Comparison of ENCODE assay signal across 18 mouse cellular contexts in genomic region chr7:31110861-31111385, GRCm38 (mm10). TPM values are rescaled to one million over a fixed set of nuclear protein-coding genes. Genes with fewer than 3 reads are reported as not detected.
A peak's percentile ranks its signal among the peaks of the same experiment; 100 is the strongest.
DNase-seq lines count a peak whose midpoint lies in the region; ATAC-seq and TF ChIP-seq lines count a peak whose summit lies in the region.
"Had no signal": no experiment of that assay in that cellular context is flagged by ENCODE, and none has a peak within 500 bp of the region (broad histone marks: within the 10 kb centered on the region; RNA-seq: fewer than 3 reads in every experiment).

No protein-coding gene starts in this region.

- in situ Hi-C loops in CH12.LX (cut with MboI; ENCODE audit: low pct_ligation_motif_present, low pct_unique_long_range_greater_than_20kb, low sequenced_read_pairs), result no loop called here

- no peak for TF ChIP-seq CTCF in CH12.LX (conservative IDR thresholded peaks at IDR 0.05 in 1 of 2, IDR thresholded peaks at IDR 0.05 in 1 of 2; ENCODE audit: low read depth in 2 of 2, low read length in 2 of 2)
- TF ChIP-seq CTCF in hindbrain, postnatal 0 days (IDR thresholded peaks at IDR 0.05; ENCODE audit: low read depth), result no peak

- H3K9ac ChIP-seq in kidney, embryonic 15.5 days, result no peak overlapping the region
- no peak overlapping the region for H3K9ac ChIP-seq in CH12.LX (ENCODE audit: insufficient read depth, low read depth)
- H3K9ac ChIP-seq in forebrain, embryonic 14.5 days (ENCODE audit: low read length), result no peak overlapping the region
- H3K9ac ChIP-seq in hindbrain, postnatal 0 days (replicated peaks; ENCODE audit: low read length), result no peak overlapping the region
- H3K9ac ChIP-seq: hindbrain, embryonic 12.5 days; neural tube, embryonic 13.5 days had no signal

- 79% methylated on average over 15 of the region's 15 CpGs for WGBS in kidney, embryonic 15.5 days
- WGBS in forebrain, embryonic 14.5 days, result 86% methylated on average over 15 of the region's 15 CpGs
- 86% methylated on average over 15 of the region's 15 CpGs for WGBS in hindbrain, postnatal 0 days

- peak; percentile 28 for TF ChIP-seq RAD21 in CH12.LX (IDR thresholded peaks at IDR 0.05; ENCODE audit: low read depth, low read length)

- DNase-seq in kidney, postnatal 10 days, result no peak
- DNase-seq in CH12.LX (ENCODE audit: extremely low read depth), result peak; percentile 83
- no peak for DNase-seq in ovary, adult 18-20 months (ENCODE audit: low spot score)
- no peak for DNase-seq in forebrain, embryonic 14.5 days (ENCODE audit: low spot score)
- no peak for DNase-seq in hindbrain, postnatal 0 days (ENCODE audit: low spot score)
- DNase-seq: cerebellum, postnatal 14 days; gastrocnemius, postnatal 10 days; kidney, adult 18-20 months; lung, adult 18-20 months had no signal

- TF ChIP-seq POLR2A in CH12.LX (IDR thresholded peaks at IDR 0.05; ENCODE audit: low read depth, low read length), result peak; percentile 47

- no peaks in the 10 kb centered on the region for H3K27me3 ChIP-seq in kidney, embryonic 15.5 days
- H3K27me3 ChIP-seq in CH12.LX (replicated peaks), result no peaks in the 10 kb centered on the region
- H3K27me3 ChIP-seq in forebrain, embryonic 14.5 days (replicated peaks; ENCODE audit: control insufficient read depth, insufficient read depth, low read length), result no peaks in the 10 kb centered on the region
- no peaks in the 10 kb centered on the region for H3K27me3 ChIP-seq in hindbrain, postnatal 0 days (ENCODE audit: insufficient read depth, low read length)

- H3K36me3 ChIP-seq in kidney, embryonic 15.5 days, result no peaks in the 10 kb centered on the region
- H3K36me3 ChIP-seq in CH12.LX (replicated peaks in 1 of 2; ENCODE audit: control insufficient read depth in 1 of 2, insufficient read depth in 1 of 2, low read length in 1 of 2), result peaks cover 0 to 18% of the 10 kb centered on the region in 2 experiments
- H3K36me3 ChIP-seq in forebrain, embryonic 14.5 days (ENCODE audit: control insufficient read depth, insufficient read depth, low read length), result no peaks in the 10 kb centered on the region
- H3K36me3 ChIP-seq in hindbrain, postnatal 0 days (ENCODE audit: insufficient read depth, low read length), result no peaks in the 10 kb centered on the region
- H3K36me3 ChIP-seq: hindbrain, embryonic 12.5 days; limb, embryonic 10.5 days; neural tube, embryonic 13.5 days had no signal

- peaks cover 41% of the 10 kb centered on the region for H3K4me1 ChIP-seq in kidney, embryonic 15.5 days
- peaks cover 38 to 88% of the 10 kb centered on the region in 2 experiments for H3K4me1 ChIP-seq in CH12.LX (ENCODE audit: control insufficient read depth in 1 of 2, insufficient read depth in 2 of 2)
- no peaks in the 10 kb centered on the region for H3K4me1 ChIP-seq in forebrain, embryonic 14.5 days (ENCODE audit: control insufficient read depth, insufficient read depth, low read length)
- H3K4me1 ChIP-seq in hindbrain, postnatal 0 days (ENCODE audit: insufficient read depth, low read length), result no peaks in the 10 kb centered on the region

- TF ChIP-seq EP300 in CH12.LX (IDR thresholded peaks at IDR 0.05; ENCODE audit: low read length), result peak; percentile 61; the same call in 1 of the 2 replicates

- H3K9me3 ChIP-seq in kidney, embryonic 15.5 days (replicated peaks), result no peaks in the 10 kb centered on the region
- H3K9me3 ChIP-seq in CH12.LX (replicated peaks; ENCODE audit: low read length), result no peaks in the 10 kb centered on the region
- H3K9me3 ChIP-seq in forebrain, embryonic 14.5 days (replicated peaks; ENCODE audit: control insufficient read depth, low read length), result no peaks in the 10 kb centered on the region
- no peaks in the 10 kb centered on the region for H3K9me3 ChIP-seq in hindbrain, postnatal 0 days (ENCODE audit: low read length)
- H3K9me3 ChIP-seq: hindbrain, embryonic 12.5 days; limb, embryonic 10.5 days; neural tube, embryonic 13.5 days had no signal

- no peak overlapping the region for H3K4me3 ChIP-seq in kidney, embryonic 15.5 days (replicated peaks)
- H3K4me3 ChIP-seq in CH12.LX (replicated peaks in 1 of 3; ENCODE audit: low read depth in 2 of 3, low read length in 2 of 3, poor library complexity in 1 of 3), result peak overlapping the region in 1 of 3 experiments; percentile 48
- H3K4me3 ChIP-seq in forebrain, embryonic 14.5 days (ENCODE audit: low read depth, low read length), result no peak overlapping the region
- no peak overlapping the region for H3K4me3 ChIP-seq in hindbrain, postnatal 0 days (ENCODE audit: low read length)
- H3K4me3 ChIP-seq: hindbrain, embryonic 12.5 days; limb, embryonic 10.5 days; neural tube, embryonic 13.5 days had no signal

- H3K79me2 ChIP-seq in CH12.LX (replicated peaks; ENCODE audit: control insufficient read depth, extremely low read depth, insufficient read depth, poor library complexity, severe bottlenecking), result no peaks in the 10 kb centered on the region

- H3K27ac ChIP-seq in kidney, embryonic 15.5 days, result peak overlapping the region; percentile 27; the same call in 1 of the 2 replicates
- H3K27ac ChIP-seq in CH12.LX (ENCODE audit: insufficient read depth, low read depth), result peak overlapping the region; percentile 58
- no peak overlapping the region for H3K27ac ChIP-seq in forebrain, embryonic 14.5 days (ENCODE audit: low read depth, low read length)
- H3K27ac ChIP-seq in hindbrain, postnatal 0 days, result no peak overlapping the region
- H3K27ac ChIP-seq: hindbrain, embryonic 12.5 days; limb, embryonic 10.5 days; neural tube, embryonic 13.5 days had no signal

- H3K4me2 ChIP-seq in kidney, embryonic 15.5 days, result no peak overlapping the region
- H3K4me2 ChIP-seq in CH12.LX (ENCODE audit: insufficient read depth, low read depth, poor library complexity, severe bottlenecking), result peak overlapping the region; percentile 18; the same call in 1 of the 2 replicates
- no peak overlapping the region for H3K4me2 ChIP-seq in forebrain, embryonic 14.5 days (ENCODE audit: low read length)
- no peak overlapping the region for H3K4me2 ChIP-seq in hindbrain, postnatal 0 days (ENCODE audit: low read depth, low read length)
- H3K4me2 ChIP-seq: hindbrain, embryonic 12.5 days; neural tube, embryonic 13.5 days had no signal

- dilution Hi-C loops in CH12.LX (cut with MboI; ENCODE audit: extremely low pct_ligation_motif_present, extremely low pct_unique_long_range_greater_than_20kb, low sequenced_read_pairs), result no loop called here

- ATAC-seq in kidney, embryonic 15.5 days (replicated peaks; ENCODE audit: low FRiP score), result no peak
- peak; percentile 50 for ATAC-seq in granulocyte monocyte progenitor cell, adult 5-6 weeks (replicated peaks; ENCODE audit: poor library complexity, severe bottlenecking)
- peak; percentile 64 for ATAC-seq in megakaryocyte progenitor cell, adult 5-6 weeks (replicated peaks; ENCODE audit: poor library complexity)
- no peak for ATAC-seq in forebrain, embryonic 14.5 days
- ATAC-seq in hindbrain, postnatal 0 days, result no peak
- ATAC-seq: forebrain, embryonic 16.5 days had no signal

RNA-seq across cellular contexts. Expression of gene Hpn, which starts 4.2 kb away (rescaled TPM):
- polyA plus RNA-seq in kidney, embryonic 15.5 days (2015; fragmentation: Nextera tagmentation; extraction: Ambion mirVana), result 40.6 and 45.0 TPM in 2 replicates
- total RNA-seq in CH12.LX (2012; rRNA removed) (1.7 and 3.0 TPM in 2 replicates), CH12.LX (2014; rRNA removed) (8.7 and 11.2 TPM in 2 replicates)
- polyA plus RNA-seq in CH12.LX (2012; ENCODE audit: insufficient read length, low read depth), result 16.7 and 18.7 TPM in 2 replicates
- total RNA-seq in granulocyte monocyte progenitor cell, adult 5-6 weeks (2014; fragmentation: Nextera tagmentation), result 11.1 TPM in 1 of 2 replicates, not detected in the other
- not detected in 2 replicates for total RNA-seq in granulocyte monocyte progenitor cell, adult 5-6 weeks (2017)
- 6.9 and 8.7 TPM in 2 replicates for total RNA-seq in megakaryocyte progenitor cell, adult 5-6 weeks (2015)
- total RNA-seq in megakaryocyte progenitor cell, adult 5-6 weeks (2017), result 1.1 and 4.9 TPM in 2 replicates
- polyA plus RNA-seq in forebrain, embryonic 14.5 days (2014; fragmentation: Nextera tagmentation; extraction: Ambion mirVana), result not detected in 2 replicates
- not detected in 2 replicates for total RNA-seq in hindbrain, postnatal 0 days (2014; rRNA removed)
- polyA plus RNA-seq in hindbrain, postnatal 0 days (2015; fragmentation: Nextera tagmentation; extraction: Ambion mirVana), result 0.88 and 1.3 TPM in 2 replicates
- polyA plus RNA-seq: forebrain, embryonic 16.5 days had no signal

RNA-seq across cellular contexts. Expression of gene Scn1b, which starts 15.9 kb away (rescaled TPM):
- 1.4 and 2.0 TPM in 2 replicates for polyA plus RNA-seq in kidney, embryonic 15.5 days (2015; fragmentation: Nextera tagmentation; extraction: Ambion mirVana)
- total RNA-seq in CH12.LX (2012; rRNA removed) (0.17 and 0.30 TPM in 2 replicates), CH12.LX (2014; rRNA removed) (not detected in 2 replicates)
- not detected in 2 replicates for polyA plus RNA-seq in CH12.LX (2012; ENCODE audit: insufficient read length, low read depth)
- total RNA-seq in granulocyte monocyte progenitor cell, adult 5-6 weeks (2014; fragmentation: Nextera tagmentation), result not detected in 2 replicates
- total RNA-seq in granulocyte monocyte progenitor cell, adult 5-6 weeks (2017), result not detected in 2 replicates
- not detected in 2 replicates for total RNA-seq in megakaryocyte progenitor cell, adult 5-6 weeks (2015)
- total RNA-seq in megakaryocyte progenitor cell, adult 5-6 weeks (2017), result 0.17 and 0.37 TPM in 2 replicates
- 2.8 and 4.4 TPM in 2 replicates for polyA plus RNA-seq in forebrain, embryonic 14.5 days (2014; fragmentation: Nextera tagmentation; extraction: Ambion mirVana)
- total RNA-seq in hindbrain, postnatal 0 days (2014; rRNA removed), result 65.7 and 69.5 TPM in 2 replicates
- 44.3 and 46.0 TPM in 2 replicates for polyA plus RNA-seq in hindbrain, postnatal 0 days (2015; fragmentation: Nextera tagmentation; extraction: Ambion mirVana)

RNA-seq across cellular contexts. Expression of gene Fxyd3, which starts 34.4 kb away (rescaled TPM):
- 14.3 and 14.8 TPM in 2 replicates for polyA plus RNA-seq in kidney, embryonic 15.5 days (2015; fragmentation: Nextera tagmentation; extraction: Ambion mirVana)
- total RNA-seq in CH12.LX (2012; rRNA removed) (not detected in 2 replicates), CH12.LX (2014; rRNA removed) (not detected in 2 replicates)
- polyA plus RNA-seq in CH12.LX (2012; ENCODE audit: insufficient read length, low read depth), result 0.08 TPM in 1 of 2 replicates, not detected in the other
- not detected in 2 replicates for total RNA-seq in granulocyte monocyte progenitor cell, adult 5-6 weeks (2014; fragmentation: Nextera tagmentation)
- total RNA-seq in granulocyte monocyte progenitor cell, adult 5-6 weeks (2017), result not detected in 2 replicates
- total RNA-seq in megakaryocyte progenitor cell, adult 5-6 weeks (2015), result not detected in 2 replicates
- not detected in 2 replicates for total RNA-seq in megakaryocyte progenitor cell, adult 5-6 weeks (2017)
- not detected in 2 replicates for polyA plus RNA-seq in forebrain, embryonic 14.5 days (2014; fragmentation: Nextera tagmentation; extraction: Ambion mirVana)
- not detected in 2 replicates for total RNA-seq in hindbrain, postnatal 0 days (2014; rRNA removed)
- polyA plus RNA-seq in hindbrain, postnatal 0 days (2015; fragmentation: Nextera tagmentation; extraction: Ambion mirVana), result 1.2 and 1.5 TPM in 2 replicates
- total RNA-seq: layer of hippocampus, postnatal 25 days had no signal

RNA-seq across cellular contexts. Expression of gene Gramd1a, which starts 44.8 kb away (rescaled TPM):
- polyA plus RNA-seq in kidney, embryonic 15.5 days (2015; fragmentation: Nextera tagmentation; extraction: Ambion mirVana), result 60.6 and 69.5 TPM in 2 replicates
- total RNA-seq in CH12.LX (2012; rRNA removed) (66.6 and 86.0 TPM in 2 replicates), CH12.LX (2014; rRNA removed) (45.7 and 49.5 TPM in 2 replicates)
- polyA plus RNA-seq in CH12.LX (2012; ENCODE audit: insufficient read length, low read depth), result 70.0 and 90.7 TPM in 2 replicates
- total RNA-seq in granulocyte monocyte progenitor cell, adult 5-6 weeks (2014; fragmentation: Nextera tagmentation), result 59.3 and 77.5 TPM in 2 replicates
- total RNA-seq in granulocyte monocyte progenitor cell, adult 5-6 weeks (2017), result 21.2 and 36.5 TPM in 2 replicates
- total RNA-seq in megakaryocyte progenitor cell, adult 5-6 weeks (2015), result 67.1 and 71.7 TPM in 2 replicates
- 24.6 and 28.8 TPM in 2 replicates for total RNA-seq in megakaryocyte progenitor cell, adult 5-6 weeks (2017)
- polyA plus RNA-seq in forebrain, embryonic 14.5 days (2014; fragmentation: Nextera tagmentation; extraction: Ambion mirVana), result 150 and 200 TPM in 2 replicates
- 256 and 258 TPM in 2 replicates for total RNA-seq in hindbrain, postnatal 0 days (2014; rRNA removed)
- 137 and 143 TPM in 2 replicates for polyA plus RNA-seq in hindbrain, postnatal 0 days (2015; fragmentation: Nextera tagmentation; extraction: Ambion mirVana)

RNA-seq across cellular contexts. Expression of gene Lgi4, which starts 51.8 kb away (rescaled TPM):
- 0.34 and 0.44 TPM in 2 replicates for polyA plus RNA-seq in kidney, embryonic 15.5 days (2015; fragmentation: Nextera tagmentation; extraction: Ambion mirVana)
- total RNA-seq in CH12.LX (2012; rRNA removed) (not detected in 2 replicates), CH12.LX (2014; rRNA removed) (not detected in 2 replicates)
- not detected in 2 replicates for polyA plus RNA-seq in CH12.LX (2012; ENCODE audit: insufficient read length, low read depth)
- not detected in 2 replicates for total RNA-seq in granulocyte monocyte progenitor cell, adult 5-6 weeks (2014; fragmentation: Nextera tagmentation)
- not detected in 2 replicates for total RNA-seq in granulocyte monocyte progenitor cell, adult 5-6 weeks (2017)
- 0.57 TPM in 1 of 2 replicates, not detected in the other for total RNA-seq in megakaryocyte progenitor cell, adult 5-6 weeks (2015)
- 0.10 TPM in 1 of 2 replicates, not detected in the other for total RNA-seq in megakaryocyte progenitor cell, adult 5-6 weeks (2017)
- 0.08 and 0.15 TPM in 2 replicates for polyA plus RNA-seq in forebrain, embryonic 14.5 days (2014; fragmentation: Nextera tagmentation; extraction: Ambion mirVana)
- total RNA-seq in hindbrain, postnatal 0 days (2014; rRNA removed), result 1.9 and 5.9 TPM in 2 replicates
- 1.2 and 1.3 TPM in 2 replicates for polyA plus RNA-seq in hindbrain, postnatal 0 days (2015; fragmentation: Nextera tagmentation; extraction: Ambion mirVana)
- polyA plus RNA-seq: heart, embryonic 14.5 days had no signal

Comparison
In these comparisons a context has a peak if more than half of its experiments do, and no peak if none do; other contexts are left out.
1. ATAC-seq: peak in granulocyte monocyte progenitor cell, adult 5-6 weeks (single experiment) and megakaryocyte progenitor cell, adult 5-6 weeks (single experiment); none in kidney, embryonic 15.5 days (single experiment), forebrain, embryonic 14.5 days (single experiment) and hindbrain, postnatal 0 days (single experiment).
2. H3K27ac ChIP-seq: peak in kidney, embryonic 15.5 days (single experiment) and CH12.LX (single experiment); none in forebrain, embryonic 14.5 days (single experiment) and hindbrain, postnatal 0 days (single experiment).
3. RNA of gene Scn1b, which starts 15.9 kb away (total RNA-seq): 65.7 to 69.5 TPM in hindbrain, postnatal 0 days; 0.17 to 0.37 TPM in megakaryocyte progenitor cell, adult 5-6 weeks, 0.17 to 0.30 TPM in CH12.LX and not detected in granulocyte monocyte progenitor cell, adult 5-6 weeks; every median in the first group is over 10 times any median in the second.